Mouse (Mus musculus): ENCODE results near the gene Vwa7. TPM values are rescaled to one million over a fixed set of nuclear protein-coding genes. Genes with fewer than 3 reads are reported as not detected.

The Vwa7 gene
- polyA plus RNA-seq, 1 experiment from 2014 or later, result 0.28 TPM

GRCm38 (mm10) chr17:35024691-35025488 is 8.5 kb downstream of the Vwa7 start:
- DNase-seq (ENCODE audit: low spot score) (no peak), ATAC-seq (ENCODE audit: low FRiP score, low TSS enrichment) (no peak)
- no peaks in the 10 kb centered on the region for H3K9me3 ChIP-seq (ENCODE audit: control insufficient read depth, low read length)

DNA sequence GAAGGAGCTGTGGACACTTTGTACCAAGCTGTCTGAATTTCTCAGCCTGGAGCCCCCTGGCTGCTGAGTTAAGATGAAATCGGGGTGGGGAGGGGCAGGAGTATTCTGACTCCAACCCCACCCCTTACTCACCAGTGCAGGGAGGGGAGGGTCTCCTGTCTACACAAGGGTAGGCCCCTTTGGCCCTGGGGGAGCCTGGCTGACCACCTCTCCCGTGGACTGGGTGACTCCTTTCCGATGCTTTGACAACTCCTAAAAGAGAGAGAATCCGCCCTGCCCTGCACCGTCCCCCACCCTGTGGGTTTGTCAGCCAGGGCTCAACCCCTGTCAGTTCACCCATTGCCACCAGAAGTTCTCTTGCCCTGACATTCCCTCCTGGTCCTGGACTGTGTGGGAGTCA is 9.8 kb downstream of the Vwa7 start:
- Histone ChIP-seq H3K36me3 (ENCODE audit: control insufficient read depth, insufficient read depth, low read length) (no peaks in the 10 kb centered on the region), H3K9ac (ENCODE audit: low read length) (no peak overlapping the region), H3K4me3 (ENCODE audit: low read depth, low read length) (no peak overlapping the region), H3K4me2 (replicated peaks; ENCODE audit: low read depth) (no peak overlapping the region), H3K9me3 (ENCODE audit: control insufficient read depth, low read length) (no peaks in the 10 kb centered on the region), H3K27me3 (ENCODE audit: control insufficient read depth, insufficient read depth, low read length) (no peaks in the 10 kb centered on the region), H3K27ac (replicated peaks) (no peak overlapping the region), H3K4me1 (replicated peaks; ENCODE audit: control insufficient read depth, insufficient read depth) (no peaks in the 10 kb centered on the region; the same call in 1 of the 2 replicates)
- DNase-seq (ENCODE audit: low spot score) (no peak), ATAC-seq (ENCODE audit: low FRiP score, low TSS enrichment) (no peak)
- TF ChIP-seq EP300 (optimal IDR thresholded peaks at IDR 0.05), result no peak
- TF ChIP-seq CTCF (IDR thresholded peaks at IDR 0.05; ENCODE audit: low read depth), result no peak
- 71% methylated on average over 5 of the region's 5 CpGs for WGBS

More at GRCm38 (mm10) chr17:35024691-35025488, 8.5 kb downstream of the Vwa7 start:
- WGBS, result 44% methylated on average over 10 of the region's 10 CpGs
- Histone ChIP-seq H3K27me3 (ENCODE audit: control insufficient read depth, insufficient read depth, low read length) (no peaks in the 10 kb centered on the region), H3K4me2 (replicated peaks; ENCODE audit: low read depth) (no peak overlapping the region), H3K4me1 (replicated peaks; ENCODE audit: control insufficient read depth, insufficient read depth) (no peaks in the 10 kb centered on the region; the same call in 1 of the 2 replicates), H3K36me3 (ENCODE audit: control insufficient read depth, insufficient read depth, low read length) (no peaks in the 10 kb centered on the region), H3K27ac (replicated peaks) (no peak overlapping the region; the same call in 1 of the 2 replicates), H3K9ac (ENCODE audit: low read length) (peak overlapping the region; percentile 23; the same call in 1 of the 2 replicates), H3K4me3 (ENCODE audit: low read depth, low read length) (no peak overlapping the region)
- TF ChIP-seq EP300 (optimal IDR thresholded peaks at IDR 0.05), result no peak
- no peak for TF ChIP-seq CTCF (IDR thresholded peaks at IDR 0.05; ENCODE audit: low read depth)

GRCm38 (mm10) chr17:35027277-35028068 is 11.1 kb downstream of the Vwa7 start, which contains the start of gene Sapcd1:
Gene Sapcd1 (minus strand): TSS chr17:35028016.
- Histone ChIP-seq H3K9me3 (ENCODE audit: control insufficient read depth, low read length) (no peaks in the 10 kb centered on the region), H3K4me1 (replicated peaks; ENCODE audit: control insufficient read depth, insufficient read depth) (no peaks in the 10 kb centered on the region; the same call in 1 of the 2 replicates), H3K9ac (ENCODE audit: low read length) (no peak within 1 kb of the TSS), H3K36me3 (ENCODE audit: control insufficient read depth, insufficient read depth, low read length) (no peaks in the 10 kb centered on the region), H3K27ac (replicated peaks) (peak within 1 kb of the TSS; percentile 53), H3K4me3 (ENCODE audit: low read depth, low read length) (peak within 1 kb of the TSS; percentile 4; the same call in 1 of the 2 replicates), H3K4me2 (replicated peaks; ENCODE audit: low read depth) (peak within 1 kb of the TSS; percentile 18), H3K27me3 (ENCODE audit: control insufficient read depth, insufficient read depth, low read length) (no peaks in the 10 kb centered on the region)
- DNase-seq (ENCODE audit: low spot score), result no peak
- WGBS, result 37% methylated on average over 13 of the region's 13 CpGs
- ATAC-seq (ENCODE audit: low FRiP score, low TSS enrichment), result peak; percentile 14; the same call in 1 of the 2 replicates
- no peak for TF ChIP-seq CTCF (IDR thresholded peaks at IDR 0.05; ENCODE audit: low read depth)
- no peak for TF ChIP-seq EP300 (optimal IDR thresholded peaks at IDR 0.05)

DNA sequence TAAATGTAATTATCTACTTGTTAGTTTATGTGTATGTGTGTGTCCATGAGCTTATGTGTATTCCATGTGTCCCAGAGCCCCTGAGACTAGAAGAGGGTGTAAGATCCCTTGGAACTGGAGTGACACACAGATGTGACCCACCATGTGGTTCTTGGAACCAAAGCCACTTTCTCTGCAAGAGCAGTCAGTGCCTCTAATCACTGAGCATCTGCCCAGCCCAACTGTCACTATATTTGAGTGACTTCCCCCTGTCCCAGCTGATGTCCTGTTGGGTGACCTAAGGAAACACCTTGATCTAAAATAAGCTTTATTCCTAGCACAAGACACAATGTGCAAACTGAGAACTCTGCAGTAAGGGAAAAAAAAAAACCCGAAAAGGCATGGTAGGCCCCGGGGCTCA is 11.9 kb downstream of the Vwa7 start:
- H3K9ac ChIP-seq (ENCODE audit: low read length), result no peak overlapping the region
- no peaks in the 10 kb centered on the region for H3K36me3 ChIP-seq (ENCODE audit: control insufficient read depth, insufficient read depth, low read length)
- H3K27me3 ChIP-seq (ENCODE audit: control insufficient read depth, insufficient read depth, low read length), result no peaks in the 10 kb centered on the region
- no peaks in the 10 kb centered on the region; the same call in 1 of the 2 replicates for H3K4me1 ChIP-seq (replicated peaks; ENCODE audit: control insufficient read depth, insufficient read depth)
- no peak overlapping the region for H3K4me2 ChIP-seq (replicated peaks; ENCODE audit: low read depth)
- WGBS, result 78% methylated on average over 2 of the region's 2 CpGs
- no peak overlapping the region for H3K4me3 ChIP-seq (ENCODE audit: low read depth, low read length)
- H3K9me3 ChIP-seq (ENCODE audit: control insufficient read depth, low read length), result no peaks in the 10 kb centered on the region
- no peak for ATAC-seq (ENCODE audit: low FRiP score, low TSS enrichment)
- H3K27ac ChIP-seq (replicated peaks), result no peak overlapping the region
- no peak for DNase-seq (ENCODE audit: low spot score)
- no peak for TF ChIP-seq CTCF (IDR thresholded peaks at IDR 0.05; ENCODE audit: low read depth)
- TF ChIP-seq EP300 (optimal IDR thresholded peaks at IDR 0.05), result no peak

DNA sequence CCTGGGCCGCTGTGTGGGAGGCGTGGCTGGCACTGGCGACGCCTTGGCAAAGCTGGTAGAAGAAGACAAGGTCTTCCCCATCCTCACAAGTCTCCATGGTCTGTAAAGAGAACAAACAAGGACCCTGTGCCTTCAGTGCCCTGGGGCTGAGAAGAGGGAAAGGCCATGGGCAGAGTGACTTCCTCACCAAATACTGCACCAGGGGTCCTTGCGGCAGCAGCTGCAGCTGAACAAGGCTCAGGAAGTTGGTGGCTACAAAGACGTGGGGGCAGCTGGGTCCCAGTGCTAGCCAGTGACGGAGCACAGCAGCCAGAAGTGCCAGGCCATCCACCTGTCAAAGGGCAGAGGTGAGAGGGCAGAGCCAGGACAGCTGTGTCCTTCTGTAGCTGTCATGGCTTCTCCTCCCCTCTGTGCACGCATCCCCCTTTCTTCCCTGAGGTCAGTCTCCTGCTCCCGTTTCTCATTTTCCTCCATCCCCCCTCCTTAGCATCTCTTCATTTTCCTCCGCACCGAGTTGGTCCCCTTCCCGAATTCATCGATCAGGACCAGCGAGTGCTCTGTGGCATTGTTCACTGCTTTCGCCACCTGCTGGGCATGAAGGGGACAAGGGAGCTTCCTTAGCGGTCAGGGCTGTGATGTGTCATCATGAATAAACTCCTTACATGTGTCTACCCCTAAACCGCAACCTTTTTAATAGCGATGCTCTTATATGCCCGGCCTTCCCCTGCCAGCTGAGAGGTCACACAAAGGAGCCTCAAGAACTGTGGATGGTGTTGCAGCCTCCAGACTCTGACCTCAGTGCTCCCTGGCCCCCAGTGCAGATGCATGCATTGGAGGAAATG is 13.5 kb downstream of the Vwa7 start:
- H3K4me2 ChIP-seq (replicated peaks; ENCODE audit: low read depth), result no peak overlapping the region
- H3K36me3 ChIP-seq (ENCODE audit: control insufficient read depth, insufficient read depth, low read length), result no peaks in the 10 kb centered on the region
- no peak overlapping the region for H3K27ac ChIP-seq (replicated peaks)
- no peaks in the 10 kb centered on the region for H3K9me3 ChIP-seq (ENCODE audit: control insufficient read depth, low read length)
- TF ChIP-seq CTCF (IDR thresholded peaks at IDR 0.05; ENCODE audit: low read depth), result peak; percentile 76
- TF ChIP-seq EP300 (optimal IDR thresholded peaks at IDR 0.05), result no peak
- H3K4me1 ChIP-seq (replicated peaks; ENCODE audit: control insufficient read depth, insufficient read depth), result no peaks in the 10 kb centered on the region; the same call in 1 of the 2 replicates
- no peak overlapping the region for H3K9ac ChIP-seq (ENCODE audit: low read length)
- no peaks in the 10 kb centered on the region for H3K27me3 ChIP-seq (ENCODE audit: control insufficient read depth, insufficient read depth, low read length)
- 37% methylated on average over 19 of the region's 19 CpGs for WGBS
- ATAC-seq (ENCODE audit: low FRiP score, low TSS enrichment), result no peak
- DNase-seq (ENCODE audit: low spot score), result no peak
- H3K4me3 ChIP-seq (ENCODE audit: low read depth, low read length), result no peak overlapping the region
